Mouse (Mus musculus): ENCODE data around the gene Tnfrsf13c.

The Tnfrsf13c gene

DNA sequence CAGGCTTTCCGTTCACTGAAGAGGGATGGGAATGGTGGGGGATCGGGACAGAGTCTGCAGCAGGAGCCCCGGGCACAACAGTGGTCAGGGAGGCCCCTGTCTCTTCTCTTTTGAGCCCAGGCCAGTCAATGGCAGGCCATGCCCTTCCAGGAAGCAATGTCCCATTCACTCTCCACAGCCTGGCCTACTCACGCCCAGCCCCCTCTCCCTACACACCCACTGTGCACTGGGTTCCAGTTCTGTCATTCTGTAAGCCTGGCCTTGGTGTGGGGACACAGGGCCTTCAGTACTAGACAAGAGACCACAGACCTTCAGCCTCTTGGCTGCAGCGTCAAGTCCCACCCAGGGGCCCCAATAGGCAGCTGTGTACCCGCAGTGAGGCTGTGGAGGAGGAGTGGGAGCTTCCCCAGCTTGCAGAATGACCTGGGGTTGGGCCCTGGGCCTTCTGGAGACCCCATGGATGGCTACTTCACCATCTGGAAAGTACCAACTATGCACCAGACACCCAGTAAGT lies 6.0 kb upstream of the Tnfrsf13c start:
- no peak for DNase-seq (ENCODE audit: low read depth, low spot score)

GRCm38 (mm10) chr15:82229542-82230045 lies 5.4 kb upstream of the Tnfrsf13c start:
- DNase-seq (ENCODE audit: low read depth, low spot score), result no peak

DNA sequence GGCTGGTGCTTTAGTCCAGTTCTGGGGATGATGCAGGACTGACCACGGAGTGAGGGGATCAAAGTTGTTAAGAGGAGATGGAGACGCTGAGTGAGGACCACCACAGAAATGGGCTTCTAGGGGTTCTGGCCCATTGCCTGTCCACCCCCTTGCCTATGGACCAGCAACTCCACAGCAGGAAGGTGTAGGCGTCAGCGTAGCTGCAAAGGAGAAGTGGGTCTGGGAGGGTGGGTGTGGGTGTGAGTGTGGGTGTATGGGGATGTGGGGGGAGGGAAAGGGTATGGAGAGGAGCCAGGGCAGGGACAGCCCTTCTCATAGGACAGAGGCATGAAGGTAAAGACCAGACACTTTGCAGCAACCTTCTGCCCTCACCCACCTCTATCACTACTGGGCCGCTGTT lies 1.6 kb upstream of the Tnfrsf13c start:
- DNase-seq (ENCODE audit: low read depth, low spot score), result no peak

- no peak for DNase-seq (ENCODE audit: low read depth, low spot score)
Measured at GRCm38 (mm10) chr15:82224602-82225215, 540 bp upstream of the Tnfrsf13c start.

- no peak for DNase-seq (ENCODE audit: low read depth, low spot score)
Measured at GRCm38 (mm10) chr15:82223251-82223650, 918 bp downstream of the Tnfrsf13c start.

DNA sequence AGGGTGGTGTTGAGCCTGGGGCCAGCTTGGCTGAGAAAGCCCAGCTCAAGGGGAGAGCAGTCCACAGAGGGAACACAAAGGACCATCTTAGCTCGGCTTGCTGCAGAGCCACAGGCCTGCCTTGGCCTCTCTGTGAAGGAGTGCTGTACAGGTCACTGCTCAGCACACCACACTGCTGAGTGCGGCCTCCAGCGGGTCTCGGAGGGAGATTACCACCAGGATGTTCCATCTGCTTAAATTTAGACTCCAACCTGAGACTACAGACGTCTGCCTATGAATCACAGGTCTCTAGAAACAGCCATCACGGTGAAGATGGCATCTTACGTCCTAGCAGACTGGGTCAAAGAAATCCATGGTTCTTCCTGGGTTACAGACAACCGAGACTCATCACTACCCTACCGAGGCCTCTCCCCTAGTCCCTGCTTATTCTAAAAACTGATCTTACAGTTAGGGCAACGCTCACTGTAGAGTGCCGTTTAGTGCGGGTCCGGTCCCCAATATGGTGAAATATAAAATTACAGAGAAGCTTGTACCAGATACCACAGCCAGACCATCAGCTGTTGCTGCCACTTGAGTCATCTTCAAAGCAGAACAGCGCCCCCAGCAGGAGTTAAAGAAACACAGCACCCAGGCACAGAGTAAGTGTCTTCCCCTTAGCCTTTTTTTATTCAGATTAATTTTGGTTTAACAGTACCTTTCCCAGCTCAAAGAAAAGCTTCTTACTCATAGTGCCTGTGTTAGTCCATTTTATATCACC lies 2.9 kb downstream of the Tnfrsf13c start:
- no peak for DNase-seq (ENCODE audit: low read depth, low spot score)

DNA sequence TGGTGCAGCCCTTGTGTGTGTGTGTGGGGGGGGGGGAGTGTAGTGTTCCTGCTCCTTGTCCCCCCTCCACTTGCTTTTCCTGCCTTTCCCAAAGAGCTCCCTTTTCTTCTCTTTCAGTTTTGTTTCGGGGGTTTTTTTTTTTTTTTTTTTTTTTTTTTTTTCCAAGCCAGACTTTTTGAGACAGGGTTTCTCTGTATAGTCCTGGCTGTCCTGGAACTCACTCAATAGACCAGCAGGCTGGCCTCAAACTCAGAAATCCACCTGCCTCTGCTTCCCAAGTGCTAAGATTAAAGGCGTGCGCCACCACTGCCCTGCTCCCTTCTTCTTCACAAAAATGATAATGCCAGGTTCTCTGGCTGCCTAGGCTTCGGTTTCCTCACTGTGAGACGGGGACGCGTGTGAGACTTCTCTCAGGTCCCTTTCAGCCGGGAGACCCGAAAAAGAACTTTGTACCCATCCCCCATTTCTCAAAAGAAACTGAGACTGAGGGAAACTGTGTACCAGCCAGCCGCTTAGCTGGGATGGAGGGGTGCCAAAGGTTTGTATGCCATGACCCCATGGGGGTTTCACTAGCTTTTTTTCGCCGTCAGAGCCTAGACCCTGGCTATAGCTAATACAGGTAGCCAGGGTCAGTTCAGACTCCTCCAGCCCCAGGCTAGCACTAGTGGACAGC lies 4.0 kb downstream of the Tnfrsf13c start:
- no peak for DNase-seq (ENCODE audit: low read depth, low spot score)

DNA sequence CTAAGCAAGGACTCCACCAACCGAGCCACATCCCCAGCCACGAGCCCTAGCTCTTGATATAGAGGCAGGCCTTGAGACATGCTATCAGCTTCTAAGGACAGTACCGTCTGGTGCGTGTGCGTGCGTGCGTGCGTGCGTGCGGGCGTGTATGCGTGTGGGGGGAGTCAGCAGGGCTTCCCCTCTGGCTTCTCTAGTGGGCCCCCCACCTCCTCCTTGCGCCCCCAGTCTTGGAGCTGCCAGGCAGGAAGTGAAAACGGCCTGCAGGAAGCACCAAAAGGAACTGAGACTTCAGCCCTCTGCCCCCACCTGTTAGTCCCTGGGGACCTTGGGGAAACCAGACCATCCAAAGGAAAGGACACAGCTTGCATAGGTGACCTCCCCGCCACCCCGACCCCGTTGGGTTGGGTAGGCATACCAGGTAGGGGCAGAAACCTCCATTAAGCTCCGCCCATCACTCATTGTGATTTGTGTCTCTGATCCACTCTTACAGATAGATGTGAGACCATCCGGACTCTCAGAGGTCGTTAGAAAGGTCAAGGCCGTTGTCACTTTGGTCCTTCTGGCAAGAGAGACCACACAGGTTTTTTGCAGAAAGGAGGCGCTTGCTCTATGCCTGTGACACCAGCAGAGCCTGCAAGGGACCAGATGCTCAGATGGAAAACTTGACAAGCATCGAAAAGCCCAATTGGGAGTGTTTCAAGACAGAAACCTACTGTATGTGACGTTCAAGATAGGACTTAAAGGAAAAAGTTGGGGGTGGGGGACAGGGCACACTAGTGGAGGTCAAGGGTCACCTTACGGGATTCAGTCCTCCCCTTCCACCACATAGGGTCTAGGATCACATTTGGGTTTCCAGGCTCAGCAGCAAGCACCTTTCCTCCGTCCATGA lies 5.1 kb downstream of the Tnfrsf13c start:
- DNase-seq (ENCODE audit: low read depth, low spot score), result no peak

DNA sequence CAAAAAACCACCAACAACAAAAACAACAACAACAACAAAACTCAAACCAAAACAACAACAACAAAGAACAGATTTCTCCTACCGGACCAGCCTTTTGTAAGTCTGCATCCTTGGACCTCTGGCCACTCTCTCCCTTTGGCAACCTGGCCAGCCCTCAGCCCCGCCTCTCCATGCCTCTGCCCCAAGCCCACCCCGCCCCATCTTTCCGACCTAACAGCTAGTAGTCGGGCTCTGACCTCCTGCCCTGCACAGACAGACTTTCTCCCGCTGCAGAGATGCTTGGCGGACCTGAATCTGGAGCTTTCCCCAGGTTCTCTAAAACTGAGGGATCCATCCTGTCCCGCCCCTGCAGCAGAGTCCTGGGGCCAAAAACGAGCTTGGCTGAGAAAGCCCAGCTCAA lies 6.2 kb downstream of the Tnfrsf13c start:
- DNase-seq (ENCODE audit: low read depth, low spot score), result no peak

GRCm38 (mm10) chr15:82217039-82217438 lies 7.1 kb downstream of the Tnfrsf13c start:
- no peak for DNase-seq (ENCODE audit: low read depth, low spot score)

GRCm38 (mm10) chr15:82216142-82216827 lies 7.9 kb downstream of the Tnfrsf13c start:
- no peak for DNase-seq (ENCODE audit: low read depth, low spot score)

DNA sequence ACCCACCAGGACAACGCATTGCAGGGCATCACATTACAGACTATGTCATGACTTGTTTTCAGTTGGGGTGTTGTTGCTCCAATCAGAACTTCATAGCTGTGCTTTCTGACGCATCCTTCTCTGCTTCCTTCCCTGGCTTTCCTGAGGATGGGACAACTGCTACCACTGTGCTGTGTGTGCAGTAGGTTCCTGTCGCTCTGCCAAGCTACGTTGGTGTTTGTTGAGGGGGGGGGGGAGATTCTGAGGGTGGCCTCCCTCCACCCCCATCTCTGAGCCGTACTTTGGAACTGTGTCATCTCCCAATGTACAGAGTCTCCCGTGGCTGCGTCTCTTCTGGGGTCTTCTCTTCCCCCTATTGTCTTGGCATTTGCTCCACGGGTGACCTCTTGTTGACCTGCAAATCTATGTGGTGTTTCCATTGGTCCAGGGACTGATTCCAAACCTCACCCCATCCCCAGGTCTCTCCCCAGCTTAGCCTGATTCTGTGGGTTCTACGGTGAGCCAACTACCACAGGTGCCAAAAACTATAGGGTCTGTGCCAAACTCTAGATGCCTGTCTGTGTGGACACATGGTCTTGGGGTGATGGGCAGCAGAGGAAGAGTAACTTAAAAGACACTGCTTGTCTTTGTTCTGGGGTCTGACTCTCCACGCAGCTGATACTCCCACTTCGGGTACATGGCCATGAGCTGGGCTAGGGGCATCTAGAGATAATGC lies 8.7 kb downstream of the Tnfrsf13c start:
- no peak for DNase-seq (ENCODE audit: low read depth, low spot score)

GRCm38 (mm10) chr15:82213222-82213621 lies 10.9 kb downstream of the Tnfrsf13c start:
- DNase-seq (ENCODE audit: low read depth, low spot score), result no peak

- no peak for DNase-seq (ENCODE audit: low read depth, low spot score)
Measured at GRCm38 (mm10) chr15:82212752-82213063, 11.5 kb downstream of the Tnfrsf13c start, which contains the start of gene Shisa8. Shisa8 (minus strand) TSS chr15:82212815.

- no peak for DNase-seq (ENCODE audit: low read depth, low spot score)
Measured at GRCm38 (mm10) chr15:82211911-82212751, 12.0 kb downstream of the Tnfrsf13c start.

DNA sequence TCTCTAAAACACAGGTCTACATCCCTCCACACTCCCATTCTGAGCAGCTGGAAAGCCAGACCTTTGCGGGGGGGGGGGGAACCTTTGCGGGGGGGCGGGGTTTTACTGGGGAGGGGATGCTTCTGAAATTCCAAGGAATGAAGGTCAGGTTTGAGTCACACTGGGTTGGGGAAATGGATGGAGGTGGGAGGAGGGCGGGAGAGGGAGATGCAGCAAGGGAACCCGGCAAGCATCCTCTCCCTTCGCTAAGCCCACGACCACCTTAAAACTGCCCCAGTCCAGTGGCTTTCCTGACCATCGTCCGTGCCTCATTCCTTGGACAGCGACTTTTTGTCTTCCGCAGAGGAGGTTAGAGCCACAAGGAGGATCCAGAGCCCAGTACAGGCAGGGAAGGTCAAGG lies 12.9 kb downstream of the Tnfrsf13c start:
- no peak for DNase-seq (ENCODE audit: low read depth, low spot score)

GRCm38 (mm10) chr15:82210801-82211200 lies 13.4 kb downstream of the Tnfrsf13c start:
- DNase-seq (ENCODE audit: low read depth, low spot score), result no peak

GRCm38 (mm10) chr15:82209295-82210050 lies 14.7 kb downstream of the Tnfrsf13c start:
- DNase-seq (ENCODE audit: low read depth, low spot score), result no peak

DNA sequence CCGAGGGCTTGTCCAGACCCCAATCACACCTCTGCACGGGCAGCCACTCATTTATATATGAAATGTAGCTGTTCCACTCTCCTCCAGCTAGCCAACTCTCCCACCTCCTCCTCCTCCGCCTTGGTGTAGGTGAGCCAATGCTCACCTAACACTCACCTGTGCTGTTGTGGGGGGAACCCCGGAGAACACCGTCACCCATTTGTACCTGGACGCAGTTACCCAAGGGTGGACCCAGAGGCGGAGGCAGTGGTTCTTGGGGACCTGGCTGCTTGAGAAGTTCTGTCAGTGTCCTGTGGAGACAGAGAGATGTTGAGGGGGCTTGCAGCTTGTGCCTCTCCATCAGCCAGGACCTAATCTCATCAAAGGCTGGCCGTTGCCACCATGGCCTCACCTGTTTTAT lies 15.9 kb downstream of the Tnfrsf13c start:
- DNase-seq (ENCODE audit: low read depth, low spot score), result no peak

Data from CD4-positive helper T cell, adult 2 months (primary cell).